Mouse (Mus musculus) embryonic facial prominence, embryonic 10.5 days (tissue): Measurements from ENCODE around the gene Plk4. TPM values are rescaled to one million over a fixed set of nuclear protein-coding genes. Genes with fewer than 3 reads are reported as not detected.
"Not testable (repeated sequence)": the region's sequence is repeated elsewhere in the genome, so short reads cannot be mapped to it uniquely, and the experiment has no call there.

Experiments
- DNase-seq: peaks from one replicate; pipeline ENCODE4 v3.0.0-alpha.2; 2017; ENCODE audit warnings: low spot score
- H3K27ac ChIP-seq: fragments of 300-500 bp; sonication (generic); replicated peaks from 2 replicates; pipeline ENCODE4 v1.5.1; 2016; ENCODE audit warnings: mild to moderate bottlenecking
- H3K27me3 ChIP-seq: fragments of 300-500 bp; sonication (generic); replicated peaks from 2 replicates; pipeline ENCODE4 v1.6.1; 2016; ENCODE audit warnings: low read depth, mild to moderate bottlenecking; ENCODE audit not compliant: poor library complexity, severe bottlenecking
- H3K36me3 ChIP-seq: fragments of 300-500 bp; sonication (generic); replicated peaks from 2 replicates; pipeline ENCODE4 v1.6.1; 2016; ENCODE audit warnings: mild to moderate bottlenecking, moderate library complexity
- H3K4me1 ChIP-seq: fragments of 300-500 bp; sonication (generic); 2 replicates; pipeline ENCODE4 v1.6.1; 2016
- H3K4me3 ChIP-seq: fragments of 300-500 bp; sonication (generic); 2 replicates; pipeline ENCODE4 v1.5.1; 2016; ENCODE audit warnings: mild to moderate bottlenecking, moderate library complexity
- H3K9me3 ChIP-seq: fragments of 300-500 bp; sonication (generic); 2 replicates; pipeline ENCODE4 v1.6.1; 2016; ENCODE audit warnings: mild to moderate bottlenecking
- WGBS: fragments of 180-500 bp; shearing (Covaris S2); methylation state at CpG from one replicate; pipeline ENCODE4 v1.1.7; 2016; 5-methylcytosine and 5-hydroxymethylcytosine counted together
- polyA plus RNA-seq: library from polyadenylated mRNA; unstranded; fragments of >200 nt; fragmentation: Nextera tagmentation; extraction: Ambion mirVana; gene quantifications from 2 replicates; pipeline ENCODE4 v1.2.1, GENCODE M21; 2016

The Plk4 gene
- polyA plus RNA-seq: 83.9 and 84.1 TPM in 2 replicates

GRCm38 (mm10) chr3:40799530-40800372 lies at the start of gene Plk4:
Gene Plk4, plus strand, starts transcription at chr3:40800019.
- 2% methylated on average over 66 of the region's 66 CpGs for WGBS
- no peaks in the 10 kb centered on the region for H3K9me3 ChIP-seq
- peaks cover 34% of the 10 kb centered on the region for H3K36me3 ChIP-seq
- H3K27ac ChIP-seq: peak within 1 kb of the TSS; percentile 95
- DNase-seq: peak; percentile 96
- H3K27me3 ChIP-seq: no peaks in the 10 kb centered on the region
- peaks cover 22% of the 10 kb centered on the region for H3K4me1 ChIP-seq
- H3K4me3 ChIP-seq: peak within 1 kb of the TSS; percentile 98

- peaks cover 11% of the 10 kb centered on the region for H3K36me3 ChIP-seq
- no peaks in the 10 kb centered on the region for H3K27me3 ChIP-seq
- no peaks in the 10 kb centered on the region for H3K9me3 ChIP-seq
- no peak overlapping the region for H3K4me3 ChIP-seq
- H3K27ac ChIP-seq: no peak overlapping the region
- 85% methylated on average over 3 of the region's 3 CpGs for WGBS
- no peaks in the 10 kb centered on the region for H3K4me1 ChIP-seq
- no peak for DNase-seq
Observed at GRCm38 (mm10) chr3:40760746-40761145, 39.1 kb upstream of the Plk4 start.

- Histone ChIP-seq H3K4me3 (no peak overlapping the region), H3K36me3 (peaks cover 15% of the 10 kb centered on the region), H3K27me3 (no peaks in the 10 kb centered on the region), H3K4me1 (no peaks in the 10 kb centered on the region), H3K27ac (no peak overlapping the region), H3K9me3 (no peaks in the 10 kb centered on the region)
- WGBS: 90% methylated on average over 2 of the region's 2 CpGs
- no peak for DNase-seq
Observed at GRCm38 (mm10) chr3:40761312-40761711, 38.5 kb upstream of the Plk4 start.

- WGBS: 86% methylated on average over 2 of the region's 2 CpGs
- Histone ChIP-seq H3K27ac (no peak overlapping the region), H3K4me3 (no peak overlapping the region), H3K27me3 (no peaks in the 10 kb centered on the region), H3K36me3 (peaks cover 7% of the 10 kb centered on the region; the same call in 1 of the 2 replicates), H3K4me1 (no peaks in the 10 kb centered on the region), H3K9me3 (no peaks in the 10 kb centered on the region)
- no peak for DNase-seq
Observed at GRCm38 (mm10) chr3:40793783-40794182, 6.0 kb upstream of the Plk4 start.

GRCm38 (mm10) chr3:40798054-40798453 lies 1.8 kb upstream of the Plk4 start:
- Histone ChIP-seq H3K27me3 (no peaks in the 10 kb centered on the region), H3K4me3 (no peak overlapping the region), H3K9me3 (no peaks in the 10 kb centered on the region), H3K36me3 (peaks cover 20% of the 10 kb centered on the region), H3K4me1 (peaks cover 22% of the 10 kb centered on the region), H3K27ac (no peak overlapping the region)
- DNase-seq: no peak
- 78% methylated on average over 1 of the region's 1 CpGs for WGBS

- H3K27ac ChIP-seq: no peak overlapping the region
- H3K9me3 ChIP-seq: no peaks in the 10 kb centered on the region
- no peak overlapping the region for H3K4me3 ChIP-seq
- DNase-seq: peak; percentile 48
- no peaks in the 10 kb centered on the region for H3K27me3 ChIP-seq
- H3K36me3 ChIP-seq: peaks cover 24% of the 10 kb centered on the region
- H3K4me1 ChIP-seq: peaks cover 22% of the 10 kb centered on the region
- WGBS: 38% methylated on average over 7 of the region's 7 CpGs
Observed at GRCm38 (mm10) chr3:40798500-40798899, 1.3 kb upstream of the Plk4 start.

GRCm38 (mm10) chr3:40800373-40800823 lies 579 bp downstream of the Plk4 start:
- Histone ChIP-seq H3K36me3 (peaks cover 41% of the 10 kb centered on the region), H3K9me3 (no peaks in the 10 kb centered on the region), H3K27me3 (no peaks in the 10 kb centered on the region), H3K27ac (peak overlapping the region; percentile 95), H3K4me1 (peaks cover 22% of the 10 kb centered on the region), H3K4me3 (peak overlapping the region; percentile 98)
- WGBS: under 1% methylated on average over 37 of the region's 37 CpGs
- DNase-seq: no peak

GRCm38 (mm10) chr3:40806871-40807270 lies 7.1 kb downstream of the Plk4 start:
- no peak for DNase-seq
- Histone ChIP-seq H3K4me1 (peaks cover 4% of the 10 kb centered on the region), H3K36me3 (peaks cover 96% of the 10 kb centered on the region), H3K27me3 (no peaks in the 10 kb centered on the region), H3K9me3 (no peaks in the 10 kb centered on the region), H3K4me3 (no peak overlapping the region), H3K27ac (no peak overlapping the region)
- 61% methylated on average over 2 of the region's 2 CpGs for WGBS

GRCm38 (mm10) chr3:40808686-40809085 lies 8.9 kb downstream of the Plk4 start:
- no peaks in the 10 kb centered on the region for H3K27me3 ChIP-seq
- H3K9me3 ChIP-seq: no peaks in the 10 kb centered on the region
- H3K4me1 ChIP-seq: no peaks in the 10 kb centered on the region
- peaks cover 96% of the 10 kb centered on the region for H3K36me3 ChIP-seq
- no peak for DNase-seq
- H3K27ac ChIP-seq: no peak overlapping the region
- no peak overlapping the region for H3K4me3 ChIP-seq
- 97% methylated on average over 10 of the region's 10 CpGs for WGBS

- no peak for DNase-seq
- no peak overlapping the region for H3K27ac ChIP-seq
- 82% methylated on average over 2 of the region's 2 CpGs for WGBS
- peaks cover 99% of the 10 kb centered on the region for H3K36me3 ChIP-seq
- H3K27me3 ChIP-seq: no peaks in the 10 kb centered on the region
- no peaks in the 10 kb centered on the region for H3K9me3 ChIP-seq
- no peak overlapping the region for H3K4me3 ChIP-seq
- no peaks in the 10 kb centered on the region for H3K4me1 ChIP-seq
Observed at GRCm38 (mm10) chr3:40809894-40810293, 10.1 kb downstream of the Plk4 start.

GRCm38 (mm10) chr3:40813275-40813674 lies 13.5 kb downstream of the Plk4 start:
- H3K4me1 ChIP-seq: no peaks in the 10 kb centered on the region
- peaks cover 99% of the 10 kb centered on the region for H3K36me3 ChIP-seq
- H3K9me3 ChIP-seq: no peaks in the 10 kb centered on the region
- no peak for DNase-seq
- H3K27me3 ChIP-seq: no peaks in the 10 kb centered on the region
- 97% methylated on average over 2 of the region's 2 CpGs for WGBS
- no peak overlapping the region for H3K4me3 ChIP-seq
- H3K27ac ChIP-seq: no peak overlapping the region

GRCm38 (mm10) chr3:40845521-40845920 lies 45.7 kb downstream of the Plk4 start:
- peak overlapping the region; percentile 81 for H3K27ac ChIP-seq
- DNase-seq: not testable (repeated sequence)

GRCm38 (mm10) chr3:40846473-40846956 lies 46.7 kb downstream of the Plk4 start, which contains the start of gene Mfsd8:
Gene Mfsd8, minus strand, starts transcription at chr3:40846886.
- H3K27ac ChIP-seq: peak within 1 kb of the TSS; percentile 81

More at GRCm38 (mm10) chr3:40845521-40845920, 45.7 kb downstream of the Plk4 start:
- not testable (repeated sequence) for H3K4me1 ChIP-seq, H3K9me3 ChIP-seq, H3K36me3 ChIP-seq, H3K27me3 ChIP-seq
- peak overlapping the region; percentile 60 for H3K4me3 ChIP-seq
- WGBS: 90% methylated on average over 6 of the region's 6 CpGs

More at GRCm38 (mm10) chr3:40846473-40846956, 46.7 kb downstream of the Plk4 start, which contains the start of gene Mfsd8:
- not testable (repeated sequence) for H3K4me1 ChIP-seq, H3K36me3 ChIP-seq, H3K27me3 ChIP-seq, H3K9me3 ChIP-seq
- 1% methylated on average over 39 of the region's 39 CpGs for WGBS
- DNase-seq: peak; percentile 98
- H3K4me3 ChIP-seq: peak within 1 kb of the TSS; percentile 60
